Mouse (Mus musculus): ENCODE measurements at regions not wholly inside any gene's neighbourhood (a gene's known extent, or its start where the extent isn't known, plus 50 kb on each side); places are given as distances from the start of the nearest gene placed in this dataset.

- TF ChIP-seq CTCF (IDR thresholded peaks at IDR 0.05; ENCODE audit: borderline replicate concordance, insufficient read depth, low read length) = no peak
- TF ChIP-seq POLR2A (IDR thresholded peaks at IDR 0.05; ENCODE audit: low read depth, low read length) = no peak
Measured at GRCm38 (mm10) chr13:47374583-47374982, 252.1 kb downstream of the Rnf144b start.
